Mouse (Mus musculus) retina, postnatal 1 day (tissue): Measurements from ENCODE around the gene Lgals9.
A peak's percentile ranks its signal among the peaks of the same experiment; 100 is the strongest.

Experiments used
- DNase-seq: peaks from one replicate; pipeline ENCODE4 v3.0.0-alpha.2; 2012

Lgals9 gene

DNA sequence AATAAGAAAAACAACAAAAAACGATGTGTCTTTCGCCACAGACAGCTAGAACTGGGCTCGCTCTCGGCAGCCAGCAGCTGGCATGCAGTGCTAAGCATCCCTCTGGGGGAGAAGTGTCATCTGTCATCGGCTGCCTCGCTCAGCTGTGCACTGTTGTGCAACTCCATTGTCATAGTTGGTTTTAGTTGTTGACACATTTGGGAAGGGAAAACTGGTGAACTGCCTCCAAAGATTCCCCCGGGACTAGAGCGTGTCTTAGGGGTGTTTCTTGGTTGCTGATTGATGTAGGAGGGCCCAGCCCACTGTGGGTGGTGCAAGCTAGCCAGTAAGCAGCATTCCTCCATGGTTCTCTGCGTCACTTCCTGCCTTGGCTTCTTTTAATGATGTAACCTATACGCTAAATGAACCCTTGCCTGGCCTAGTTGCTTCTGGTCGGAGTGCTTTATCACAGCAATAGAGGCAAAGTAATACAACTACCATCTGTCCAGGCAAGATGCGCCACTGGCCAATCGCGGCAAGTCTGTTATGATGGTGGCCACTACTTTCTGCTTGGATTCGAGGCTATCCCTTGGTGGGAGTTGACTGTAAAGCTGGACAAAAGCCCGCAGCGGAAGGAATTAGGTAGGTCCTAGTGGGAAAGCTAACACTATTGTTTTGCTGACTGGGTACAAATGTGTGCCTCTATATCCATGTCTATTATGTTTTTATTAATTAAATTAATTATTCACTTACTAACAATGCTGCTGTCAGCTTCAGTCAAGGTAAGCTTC is 11.2 kb downstream of the Lgals9 start:
- DNase-seq = peak; percentile 56

DNA sequence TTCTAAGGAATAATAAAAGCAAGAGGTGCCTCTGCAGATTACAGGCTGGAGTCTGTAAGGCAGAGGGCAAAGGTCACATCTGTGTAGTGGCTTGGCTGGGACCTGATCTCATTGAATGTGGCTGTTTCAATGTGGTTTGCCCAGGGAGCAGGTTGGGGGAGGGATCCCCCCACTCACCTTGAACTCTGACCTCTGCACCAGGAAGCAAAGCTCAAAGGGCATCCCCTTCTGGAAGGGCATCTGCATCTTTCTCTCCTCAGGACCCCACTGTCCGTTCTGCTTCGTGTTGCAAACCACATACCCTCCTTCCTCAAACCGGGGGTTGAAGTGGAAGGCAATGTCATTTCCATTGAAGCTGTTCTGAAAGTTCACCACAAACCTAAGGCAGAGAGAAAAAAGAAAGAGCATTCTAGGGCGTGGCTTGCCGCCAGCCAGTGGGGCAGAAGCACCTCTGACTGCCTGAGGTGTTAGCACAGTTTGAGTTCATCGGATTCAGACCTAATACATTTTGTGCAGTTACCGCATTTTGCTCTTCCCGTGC is 11.9 kb downstream of the Lgals9 start:
- DNase-seq = no peak

DNA sequence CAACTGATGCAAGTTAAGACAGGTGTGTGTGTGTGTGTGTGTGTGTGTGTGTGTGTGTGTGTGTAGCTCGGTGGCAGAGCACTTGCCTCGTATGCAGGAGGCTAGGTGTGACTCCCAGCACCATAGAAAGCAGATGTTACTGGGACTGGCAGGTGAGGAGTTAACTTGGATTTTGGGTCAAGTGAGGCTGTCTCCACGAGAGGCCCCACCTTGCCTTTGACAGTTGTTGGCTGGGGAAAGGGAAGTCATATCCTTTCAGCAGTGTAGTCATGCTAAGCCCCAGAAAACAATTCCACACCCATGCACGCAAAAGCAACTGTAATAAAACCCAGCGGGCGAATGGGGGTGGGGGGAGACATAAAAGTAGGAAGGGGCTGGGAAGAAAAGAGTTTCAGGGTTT is 12.4 kb downstream of the Lgals9 start:
- DNase-seq = no peak

DNA sequence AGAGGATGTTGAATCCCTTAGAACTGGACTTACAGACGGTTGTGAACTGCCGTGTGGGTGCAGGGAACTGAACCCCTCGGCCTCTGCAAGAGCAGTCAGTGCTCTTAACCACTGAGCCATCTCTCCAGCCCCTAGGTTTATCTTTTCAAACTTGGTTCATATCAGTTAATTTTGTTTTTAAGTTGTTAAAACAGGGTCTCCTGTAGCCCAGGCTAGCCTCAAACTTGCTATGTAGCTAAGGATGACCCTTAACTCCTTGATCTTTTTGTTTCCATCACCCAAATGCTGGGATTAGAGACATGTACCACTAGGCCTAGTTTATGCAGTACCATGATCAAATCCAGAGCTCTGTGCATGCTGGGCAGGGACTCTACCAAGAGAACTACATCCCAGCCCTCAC is 13.0 kb downstream of the Lgals9 start:
- DNase-seq = no peak

DNA sequence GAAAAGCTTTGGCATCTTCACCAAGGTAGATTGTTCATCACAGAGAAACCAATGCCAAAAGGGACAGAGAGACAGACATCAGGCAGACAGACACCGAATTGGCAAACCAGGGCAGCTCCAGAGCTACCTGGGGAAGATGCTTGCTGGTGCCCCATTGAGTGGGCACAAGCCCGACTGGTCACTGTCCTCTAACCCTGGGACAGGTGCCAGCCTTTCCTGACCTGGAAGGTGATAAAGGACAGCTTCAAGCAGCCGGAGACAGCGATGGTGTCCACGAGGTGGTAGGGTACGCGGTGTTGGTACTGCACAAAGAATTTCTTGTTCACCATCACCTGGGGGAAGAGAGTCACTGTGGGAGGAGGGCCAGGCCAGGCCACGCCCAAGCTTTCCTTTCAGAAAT is 13.7 kb downstream of the Lgals9 start:
- DNase-seq = no peak

DNA sequence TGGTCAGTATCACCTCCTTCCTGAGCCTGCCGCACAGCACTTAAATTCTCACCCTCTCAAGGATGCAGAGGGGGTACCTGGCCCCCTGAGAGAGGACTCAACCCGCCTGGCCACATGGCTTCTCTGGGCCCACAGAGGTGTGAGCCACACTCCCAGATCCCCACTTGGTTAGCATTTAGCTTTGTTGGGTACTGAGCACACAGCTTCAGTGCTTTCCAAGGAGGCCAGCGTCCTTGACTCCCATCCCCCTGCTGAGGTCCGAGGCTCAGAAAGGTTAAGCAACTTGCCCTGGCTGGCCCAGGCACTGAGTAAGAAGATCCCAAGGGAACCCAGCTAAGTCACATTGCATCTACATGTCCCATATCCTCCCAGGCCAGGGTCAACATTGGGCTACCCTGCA is 16.6 kb downstream of the Lgals9 start:
- DNase-seq = no peak

DNA sequence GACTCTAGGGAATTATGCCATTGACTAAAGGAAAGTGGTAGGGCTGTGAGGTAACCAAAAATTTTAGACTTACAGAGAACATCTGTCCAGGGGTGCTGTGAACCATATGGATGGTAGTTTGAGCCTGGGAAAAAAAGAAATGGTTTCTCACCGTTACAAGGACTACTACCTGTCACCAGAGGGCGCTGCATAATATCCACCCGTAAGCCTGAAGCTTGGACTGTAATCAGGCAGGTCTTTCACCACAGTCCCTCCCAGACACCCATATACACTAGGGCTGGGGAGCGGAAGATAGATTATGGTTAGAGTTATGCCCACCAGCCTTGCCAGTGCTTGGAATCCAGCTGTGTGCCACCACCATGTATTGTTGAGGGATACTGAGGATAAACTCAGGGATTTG is 17.4 kb downstream of the Lgals9 start:
- DNase-seq = peak; percentile 73

DNA sequence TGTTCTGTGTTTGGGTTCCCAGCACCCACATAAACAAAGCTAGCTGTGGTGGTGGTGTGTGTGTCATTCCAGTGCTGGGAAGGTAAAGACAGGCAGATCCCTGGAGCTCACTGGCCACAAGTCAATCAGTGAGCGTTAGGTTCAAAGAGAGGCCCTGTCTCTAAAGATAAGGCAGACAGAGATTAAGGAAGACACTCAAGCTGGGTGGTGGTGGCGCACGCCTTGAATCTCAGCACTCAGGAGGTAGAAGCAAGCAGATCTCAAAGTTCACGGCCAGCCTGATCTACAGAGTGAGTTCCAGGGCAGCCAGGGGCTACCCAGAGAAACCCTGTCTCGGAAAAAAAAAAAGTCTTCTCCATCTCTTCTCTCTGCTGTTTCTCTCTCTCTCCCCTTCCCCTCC is 23.5 kb downstream of the Lgals9 start:
- DNase-seq = no peak

DNA sequence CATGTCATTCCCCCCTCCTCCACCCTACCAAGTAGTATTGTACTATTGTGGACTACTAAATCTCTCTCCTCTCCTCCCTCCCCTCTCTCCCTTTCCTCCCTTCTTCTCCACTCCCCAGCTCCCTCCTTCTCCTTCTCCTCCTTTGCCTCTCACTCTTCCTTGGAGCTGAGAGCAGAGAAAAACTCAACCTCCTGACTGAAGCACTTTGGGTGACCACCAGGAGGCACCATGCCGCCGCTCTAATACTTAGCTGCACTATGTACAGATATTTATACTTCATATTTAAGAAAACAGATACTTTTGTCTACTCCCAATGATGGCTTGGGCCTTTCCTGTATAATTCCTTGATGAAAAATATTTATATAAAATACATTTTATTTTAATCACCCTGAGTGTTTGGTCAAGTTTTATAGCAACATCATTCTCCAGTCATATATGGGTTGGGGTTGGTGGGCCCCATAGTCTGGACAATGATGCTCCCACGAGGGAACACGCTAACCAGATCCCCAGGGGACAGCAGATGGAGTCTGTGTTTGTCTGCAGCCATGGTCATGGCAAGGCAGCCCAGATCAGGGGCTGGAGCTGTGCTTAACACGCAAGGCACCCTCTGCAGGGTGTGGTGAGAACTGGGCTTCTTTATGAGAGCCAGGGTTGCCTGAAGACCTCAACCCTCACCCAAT is 24.8 kb downstream of the Lgals9 start:
- no peak for DNase-seq

DNA sequence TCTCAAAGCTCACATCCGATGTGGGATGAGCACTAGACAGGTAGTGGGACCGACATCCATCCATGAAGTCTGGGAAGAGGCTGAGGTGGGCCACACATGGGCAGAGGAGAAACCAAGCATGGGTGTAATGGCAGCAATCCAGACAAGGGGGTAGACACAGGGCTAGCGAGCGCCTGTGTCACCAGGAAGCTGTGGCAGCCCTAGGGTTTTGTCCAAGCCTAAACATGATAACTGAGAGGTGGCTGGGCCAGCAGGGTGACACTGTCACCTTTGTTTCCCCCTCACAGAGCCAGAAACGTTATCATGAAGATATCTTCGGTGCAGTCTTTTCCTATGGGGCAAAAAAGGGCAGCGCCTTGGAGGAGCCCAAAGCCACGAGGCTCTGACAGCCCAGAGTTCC is 25.4 kb downstream of the Lgals9 start:
- no peak for DNase-seq

DNA sequence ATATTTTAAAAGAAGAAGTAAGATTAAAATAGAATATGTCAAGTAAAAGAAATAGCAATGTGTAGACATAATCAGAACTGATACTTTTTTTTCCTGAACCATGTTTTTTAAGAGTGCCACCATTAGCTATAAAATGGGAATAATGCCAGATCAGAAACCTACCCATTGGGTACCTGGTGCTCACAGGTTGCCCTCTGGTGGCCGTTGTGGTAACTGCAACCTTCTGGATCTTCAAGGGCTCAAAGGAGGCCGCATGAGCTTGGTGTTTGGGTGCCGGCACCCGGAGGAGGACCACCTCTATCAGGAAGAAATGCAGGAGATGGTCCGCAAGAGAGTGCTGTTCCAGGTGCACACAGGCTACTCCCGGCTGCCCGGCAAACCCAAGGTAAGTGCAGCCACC is 28.5 kb downstream of the Lgals9 start:
- DNase-seq = peak; percentile 79

DNA sequence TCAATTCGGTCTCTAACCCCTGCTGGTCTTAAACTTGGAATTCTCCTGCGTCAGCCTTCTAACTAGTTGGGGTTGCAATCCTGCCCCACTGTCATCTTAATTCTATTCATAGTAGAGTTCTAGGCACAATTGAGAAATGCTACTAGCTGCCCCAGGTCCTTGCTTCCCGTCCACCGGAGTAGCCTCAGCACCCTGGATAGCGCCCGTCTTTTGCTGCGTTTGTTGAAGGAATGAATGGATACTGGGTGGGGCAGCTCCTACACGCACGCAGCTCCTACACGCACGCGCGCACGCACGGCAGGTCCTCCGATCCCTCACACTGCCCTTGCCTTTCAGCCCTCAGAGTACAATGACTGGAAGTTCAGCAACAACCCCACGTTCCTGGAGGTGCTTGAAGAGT is 32.3 kb downstream of the Lgals9 start:
- peak; percentile 45 for DNase-seq

DNA sequence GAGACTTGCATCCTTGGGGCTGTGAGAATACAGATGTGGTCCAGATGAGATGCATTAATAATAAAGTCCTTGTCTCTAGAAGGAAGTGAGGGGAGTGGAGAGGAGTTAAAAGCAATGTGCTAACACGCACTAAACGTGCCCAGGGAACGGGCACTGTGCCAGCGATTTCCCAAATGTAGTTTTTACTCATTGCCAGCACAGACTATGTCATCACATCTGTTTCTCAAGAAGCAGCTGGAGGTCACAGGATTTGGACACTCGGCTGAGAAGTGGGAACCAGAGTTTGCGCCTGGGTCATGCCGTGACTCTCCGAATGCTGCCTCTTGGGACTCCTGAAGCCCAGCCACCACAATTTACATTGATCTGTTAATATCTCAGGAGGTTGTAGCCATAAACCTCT is 34.4 kb downstream of the Lgals9 start:
- no peak for DNase-seq

DNA sequence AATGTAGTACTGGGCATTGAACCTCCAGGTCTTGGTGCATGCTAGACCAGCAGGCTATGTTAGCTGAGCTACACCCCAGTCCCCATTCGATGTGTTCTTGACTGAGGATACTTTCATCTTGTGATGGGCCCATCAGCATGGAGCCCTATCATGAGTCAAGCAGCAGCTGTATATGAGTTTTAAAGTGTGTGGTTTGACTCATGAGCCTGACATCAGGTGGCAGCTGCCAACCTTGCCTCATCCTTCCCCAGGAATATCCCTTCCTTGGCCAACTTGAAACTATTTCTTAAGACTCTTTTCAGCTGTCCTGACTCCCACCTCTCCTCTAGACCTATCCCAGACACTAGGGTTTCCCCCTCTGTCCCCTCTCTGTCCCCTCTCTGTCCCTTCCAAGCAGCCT is 41.7 kb downstream of the Lgals9 start:
- no peak for DNase-seq

DNA sequence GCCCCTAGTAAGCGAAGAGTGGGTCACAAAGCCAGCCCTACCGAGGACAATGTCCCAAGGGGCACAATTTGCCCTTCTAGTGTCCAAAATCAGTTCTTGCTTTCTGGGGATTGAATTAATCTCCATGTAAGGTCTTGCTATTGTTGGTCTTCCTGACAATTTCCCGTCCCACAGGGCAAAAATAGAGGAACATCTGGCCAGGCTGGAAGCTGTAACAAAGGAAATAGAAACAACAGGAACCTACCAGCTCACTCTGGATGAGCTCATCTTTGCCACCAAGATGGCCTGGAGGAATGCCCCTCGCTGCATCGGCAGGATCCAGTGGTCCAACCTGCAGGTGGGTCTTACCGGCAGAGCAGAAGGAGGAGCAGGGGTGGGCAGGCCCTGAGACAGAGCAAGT is 49.6 kb downstream of the Lgals9 start:
- DNase-seq = no peak

DNA sequence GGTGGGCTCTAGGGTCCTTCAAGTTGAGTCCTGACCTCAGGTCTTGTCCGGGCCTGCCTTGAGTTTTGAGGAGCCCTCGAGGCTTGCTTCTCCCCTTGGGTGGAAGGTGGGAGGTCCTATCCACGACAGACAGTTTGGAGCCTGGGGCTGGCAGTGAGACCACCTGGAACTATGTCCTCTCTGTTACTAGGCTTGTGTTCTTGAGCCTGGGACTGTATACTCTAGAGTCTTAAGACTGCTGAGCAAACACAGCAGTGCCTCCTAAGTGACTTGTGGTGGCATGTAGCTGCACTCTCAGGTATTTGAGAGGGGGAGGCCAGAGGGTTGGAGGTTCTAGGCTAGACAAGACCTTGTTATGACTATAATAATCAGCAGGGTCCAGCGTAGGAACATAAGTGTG is 50.0 kb downstream of the Lgals9 start:
- no peak for DNase-seq

DNA sequence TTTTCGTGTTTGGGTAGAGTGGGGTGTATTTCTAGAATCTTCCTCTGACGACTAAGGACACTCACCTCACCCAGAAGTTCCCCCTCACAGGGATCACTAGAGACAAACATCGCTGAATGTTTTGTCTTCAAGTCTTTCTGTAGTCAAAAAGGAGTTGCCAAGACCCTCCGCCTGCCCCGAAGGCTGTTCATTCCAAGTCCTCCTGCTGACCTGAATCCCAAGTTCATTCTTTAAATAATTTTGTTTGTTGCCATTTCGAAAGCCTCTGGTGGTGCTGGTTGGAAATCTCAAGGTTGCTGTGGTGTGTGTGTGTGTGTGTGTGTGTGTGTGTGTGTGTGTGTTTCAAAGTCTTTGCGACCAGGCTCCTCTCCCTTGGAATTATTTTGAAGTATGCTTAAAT is 50.4 kb downstream of the Lgals9 start:
- DNase-seq = no peak

DNA sequence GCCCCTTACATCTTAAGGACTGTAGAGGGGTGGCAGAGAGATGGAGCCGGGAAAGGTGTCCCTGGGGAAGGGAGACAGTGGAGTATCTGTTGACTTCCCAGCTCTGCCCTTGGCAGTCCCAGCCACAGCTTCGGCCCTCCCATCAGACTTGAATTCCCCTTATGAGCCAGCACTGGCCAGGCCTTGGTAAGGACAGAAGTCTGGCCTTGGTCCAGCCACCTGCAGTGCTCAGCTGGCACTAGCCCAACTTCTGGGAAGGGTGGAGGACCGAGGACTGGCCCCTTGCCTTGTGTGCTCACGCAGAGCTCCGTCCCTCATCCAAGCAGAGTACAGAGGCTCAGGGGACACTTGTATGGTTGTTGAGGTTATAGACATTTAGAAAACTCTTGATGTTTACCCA is 55.4 kb downstream of the Lgals9 start:
- DNase-seq = peak; percentile 52

DNA sequence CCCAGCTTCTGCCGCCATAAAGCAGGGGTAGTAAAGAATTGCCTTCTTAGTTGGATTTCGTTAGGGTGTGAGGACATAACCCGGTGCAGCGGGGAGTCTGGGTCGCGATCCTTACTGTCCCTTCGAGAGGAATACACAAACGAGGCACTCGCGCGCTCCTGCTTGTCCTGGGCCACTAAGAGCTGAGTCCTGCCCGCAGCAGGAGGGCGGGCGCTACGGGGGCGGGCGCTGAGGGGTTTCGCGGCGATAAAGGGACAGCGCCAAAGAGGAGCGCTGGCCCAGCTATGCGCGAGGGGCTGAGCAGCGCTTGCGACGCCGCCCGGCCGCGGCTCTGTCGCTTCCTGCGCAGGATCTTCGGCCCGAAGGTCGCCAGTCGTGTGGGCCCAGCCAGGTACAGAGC is 59.8 kb downstream of the Lgals9 start:
- peak; percentile 61 for DNase-seq

DNA sequence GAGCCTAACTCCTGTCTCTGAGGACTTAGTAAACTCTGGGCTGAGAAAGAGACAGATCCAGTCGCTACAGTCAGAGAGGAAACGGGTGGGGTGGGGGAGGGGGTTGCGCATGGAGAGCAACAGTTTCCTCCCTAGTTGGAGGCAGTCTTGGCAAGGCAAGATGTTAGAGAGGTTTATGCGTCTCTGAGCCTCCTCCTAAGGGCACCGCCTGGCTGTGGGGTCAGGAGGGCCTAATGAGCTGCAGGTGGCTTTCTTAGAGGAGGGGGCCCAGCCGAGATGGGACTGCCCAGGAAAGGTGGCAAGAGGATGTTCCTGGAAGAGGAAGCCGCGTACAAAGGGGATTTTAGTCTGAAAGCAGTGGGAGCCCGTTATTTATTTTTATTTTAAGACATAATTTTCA is 60.6 kb downstream of the Lgals9 start:
- no peak for DNase-seq

DNA sequence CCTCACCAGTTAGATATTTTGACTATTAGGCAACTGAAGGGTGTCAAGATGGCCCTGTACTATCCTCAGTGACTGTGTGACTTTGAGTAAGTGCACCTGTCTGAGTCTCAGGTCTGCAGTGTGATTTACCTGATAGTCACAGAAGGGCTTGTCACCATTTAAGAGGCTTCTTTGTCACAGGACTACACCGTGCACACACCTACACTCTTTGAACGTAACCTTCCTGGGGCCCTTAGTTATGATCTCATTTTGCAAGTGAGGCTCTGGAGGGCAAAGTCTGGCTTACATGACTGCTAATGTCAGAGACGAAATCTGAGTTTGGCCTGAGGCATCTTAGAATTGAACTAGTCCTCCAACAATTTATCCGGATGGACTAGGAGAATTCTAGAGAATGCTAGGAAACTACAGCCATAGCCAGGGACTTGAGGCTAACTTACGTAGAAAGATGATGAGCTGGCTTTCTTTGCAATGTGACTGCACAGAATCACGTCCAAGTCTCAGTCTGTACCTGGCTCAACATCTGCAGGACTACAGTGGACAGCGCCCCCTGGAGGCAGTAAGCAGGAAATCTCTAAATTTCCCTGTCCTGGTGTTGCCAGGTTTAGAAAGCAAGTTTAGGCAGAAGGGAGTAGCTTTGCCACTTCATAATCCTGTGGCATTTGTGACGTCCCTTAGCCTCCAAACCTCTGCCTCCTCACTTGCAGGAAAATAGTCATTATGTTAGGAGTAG is 61.9 kb downstream of the Lgals9 start:
- peak; percentile 68 for DNase-seq

DNA sequence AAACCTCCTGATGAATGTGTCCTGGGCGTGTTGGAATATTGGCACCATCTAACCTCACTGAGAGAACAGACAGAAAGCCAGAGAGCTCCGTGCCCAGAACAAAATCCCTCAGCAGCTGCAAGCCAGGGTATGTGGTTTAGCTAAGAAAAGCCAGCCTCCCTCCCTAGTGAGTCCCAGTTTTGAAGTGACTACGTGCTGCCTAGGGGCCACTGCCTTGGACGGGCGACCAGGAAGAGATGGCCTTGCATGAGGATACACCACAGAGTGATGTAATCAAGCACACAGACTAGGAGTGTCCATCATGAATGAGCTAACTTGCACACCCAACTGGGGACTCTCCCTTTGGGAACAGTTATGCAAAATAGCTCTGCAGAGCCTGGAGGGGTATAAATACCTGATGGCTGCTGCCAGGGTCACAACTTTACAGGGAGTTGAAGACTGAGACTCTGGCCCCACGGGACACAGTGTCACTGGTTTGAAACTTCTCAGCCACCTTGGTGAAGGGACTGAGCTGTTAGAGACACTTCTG is 64.3 kb downstream of the Lgals9 start, which contains the start of gene Nos2:
Nos2 (plus strand) TSS at position 377 of the 529 bp plus-strand sequence.
- DNase-seq = no peak

DNA sequence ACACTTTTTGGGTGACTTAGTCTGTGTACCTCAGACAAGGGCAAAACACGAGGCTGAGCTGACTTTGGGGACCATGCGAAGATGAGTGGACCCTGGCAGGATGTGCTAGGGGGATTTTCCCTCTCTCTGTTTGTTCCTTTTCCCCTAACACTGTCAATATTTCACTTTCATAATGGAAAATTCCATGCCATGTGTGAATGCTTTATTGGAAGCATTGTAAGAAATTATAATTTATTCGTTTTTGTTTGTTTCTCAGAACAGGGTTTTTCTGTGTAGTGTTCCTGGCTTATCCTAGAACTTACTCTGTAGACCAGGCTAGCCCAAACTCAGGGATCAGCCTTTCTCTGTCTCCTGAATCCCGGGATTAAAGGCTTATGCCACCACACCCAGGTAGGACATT is 65.0 kb downstream of the Lgals9 start:
- no peak for DNase-seq

DNA sequence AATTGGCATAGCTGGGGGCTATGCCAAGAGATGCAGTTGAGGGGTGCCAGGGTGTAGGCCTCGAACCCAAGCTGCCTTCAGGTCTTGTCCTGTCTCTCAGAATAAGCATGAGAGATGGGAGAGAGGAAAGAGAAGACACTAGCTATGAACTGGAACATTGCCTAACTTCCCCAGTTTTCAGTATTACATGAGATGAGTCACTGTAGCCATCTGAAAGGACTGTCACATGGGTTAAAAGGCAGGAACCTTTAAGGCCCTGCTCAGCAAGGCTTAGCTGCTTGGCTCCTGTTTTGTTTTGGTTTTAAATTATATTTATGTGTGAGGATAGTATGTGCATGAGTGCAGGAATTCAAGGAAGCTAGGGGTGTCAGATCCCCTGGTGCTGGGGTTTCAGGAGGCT is 68.3 kb downstream of the Lgals9 start:
- no peak for DNase-seq
